Mouse (Mus musculus) c-Kit-positive CD71-positive TER-119-positive erythroid progenitor cells, embryonic 14.5 days (primary cell): ENCODE measurements around the gene Slfn2.

ENCODE experiments used
- DNase-seq: peaks from one replicate; pipeline ENCODE4 v3.0.0-alpha.2; 2013; ENCODE audit warnings: low spot score

The Slfn2 gene

GRCm38 (mm10) chr11:83077714-83078422 is 13.0 kb downstream of the Slfn2 start:
- DNase-seq: no peak

DNA sequence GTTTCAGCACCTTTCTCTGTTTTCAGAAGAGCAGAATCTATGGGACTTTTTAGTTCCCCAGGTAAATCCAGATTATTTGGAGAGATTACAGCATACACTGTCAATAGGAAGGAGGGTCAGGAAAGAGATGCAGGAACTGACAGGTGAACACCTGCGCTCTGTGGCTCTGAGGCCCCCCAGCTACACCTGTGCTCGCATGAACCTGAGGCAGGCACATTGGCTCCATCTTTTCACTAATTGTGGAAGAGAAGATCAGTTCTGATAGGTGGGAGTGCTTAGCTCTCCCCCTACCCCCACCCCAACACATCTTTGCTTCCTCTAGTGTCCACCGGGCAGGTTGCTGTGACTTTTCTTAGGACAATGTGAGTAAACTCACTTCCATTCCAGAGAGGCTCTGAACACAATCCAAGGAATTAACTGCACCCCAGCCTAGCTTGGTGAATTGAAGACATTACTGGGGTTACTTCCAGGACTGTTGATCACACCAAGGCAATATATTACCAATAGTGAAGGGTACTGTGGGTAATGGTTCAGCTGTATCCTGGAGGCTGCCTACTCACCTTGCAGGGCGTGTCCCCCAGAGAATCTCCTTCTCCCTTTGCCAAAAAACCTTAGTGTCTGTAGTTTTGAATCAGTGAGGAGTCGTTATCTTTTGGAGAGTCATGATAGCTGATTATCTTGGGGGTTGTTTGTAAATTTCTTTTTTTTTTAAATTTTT is 13.7 kb downstream of the Slfn2 start:
- no peak for DNase-seq

- DNase-seq: no peak
Measured at GRCm38 (mm10) chr11:83079487-83080199, 14.7 kb downstream of the Slfn2 start.

- DNase-seq: no peak
Measured at GRCm38 (mm10) chr11:83082741-83083473, 18.0 kb downstream of the Slfn2 start.

DNA sequence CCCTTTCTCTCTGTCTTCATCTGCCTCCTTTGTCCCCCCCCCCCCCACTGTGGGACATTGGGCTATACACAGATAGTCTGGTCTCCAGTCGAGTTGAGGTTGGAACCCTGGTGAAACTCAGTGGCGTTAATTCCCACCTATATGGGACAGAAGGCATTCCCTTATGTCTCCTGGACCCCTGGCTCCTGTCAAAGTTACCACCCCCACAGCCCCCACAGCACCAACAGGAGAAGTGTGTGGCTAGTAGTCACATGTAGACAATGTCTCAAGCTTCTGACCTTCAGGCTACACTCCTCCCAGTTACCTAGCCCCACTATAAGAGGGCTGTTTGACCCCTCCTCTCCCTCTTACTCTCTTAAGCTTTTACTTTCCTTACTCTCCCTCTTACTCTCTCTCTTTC is 19.2 kb downstream of the Slfn2 start:
- DNase-seq: no peak

GRCm38 (mm10) chr11:83084761-83085160 is 19.8 kb downstream of the Slfn2 start:
- no peak for DNase-seq

GRCm38 (mm10) chr11:83115138-83115537 is 50.2 kb downstream of the Slfn2 start:
- DNase-seq: peak; percentile 13

- no peak for DNase-seq
Measured at GRCm38 (mm10) chr11:83116597-83117227, 51.8 kb downstream of the Slfn2 start, which contains the start of gene Slfn1. Gene Slfn1 (plus strand): TSS chr11:83116849.

GRCm38 (mm10) chr11:83118056-83118455 is 53.1 kb downstream of the Slfn2 start:
- DNase-seq: no peak
